In the genomic region with DNA sequence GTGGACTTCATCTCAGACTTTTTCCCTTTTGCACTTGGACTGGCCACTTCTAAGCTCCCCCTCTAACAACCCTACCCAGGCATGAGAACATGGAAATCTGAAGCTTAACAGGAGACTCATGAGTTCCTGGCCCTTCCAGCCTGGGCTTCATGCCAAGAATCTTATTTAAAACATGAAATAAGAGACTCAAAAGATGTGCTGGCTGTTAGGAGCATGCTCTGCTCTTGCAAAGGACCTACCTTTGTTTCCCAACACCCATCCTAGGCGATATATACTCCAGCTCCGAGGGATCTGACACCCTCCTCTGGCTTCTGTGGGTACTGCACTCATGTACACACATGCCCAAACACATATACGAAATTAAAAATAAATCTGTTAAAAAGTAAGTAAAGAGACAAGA, we compare ENCODE assay signal across 7 mouse cellular contexts.
DNase-seq lines count a peak whose midpoint lies in the region; ATAC-seq and TF ChIP-seq lines count a peak whose summit lies in the region.

No protein-coding gene starts in this region.

- intact Hi-C loops in left cerebral cortex, adult 2 months (cut with DNase I) = no loop called here

- H3K36me3 ChIP-seq in embryonic facial prominence, embryonic 13.5 days = no peaks in the 10 kb centered on the region

- no peak for DNase-seq in left cerebral cortex, adult 2 months (ENCODE audit: extremely low spot score in 1 of 2, low spot score in 2 of 2)
- DNase-seq in left cerebral cortex, adult 11 months (ENCODE audit: low spot score) = no peak
- DNase-seq in NIH3T3 (ENCODE audit: low read depth) = peak; percentile 69
- DNase-seq in lung, postnatal 36 days = peak; percentile 0
- DNase-seq in spleen, postnatal 14 days (ENCODE audit: low spot score in 2 of 2) = no peak
- no peak for DNase-seq in layer of hippocampus, adult 9-10 months (ENCODE audit: low spot score)

- H3K4me2 ChIP-seq in embryonic facial prominence, embryonic 13.5 days = no peak overlapping the region

- 45% methylated on average over 3 of the region's 3 CpGs for WGBS in embryonic facial prominence, embryonic 13.5 days

- peak; percentile 30 for TF ChIP-seq CTCF in left cerebral cortex, adult 2 months (IDR thresholded peaks at IDR 0.05)

- ATAC-seq in embryonic facial prominence, embryonic 13.5 days (ENCODE audit: insufficient number of reproducible peaks, insufficient read depth, low FRiP score, low TSS enrichment, low read depth) = peak; percentile 83

- no peak overlapping the region for H3K4me3 ChIP-seq in left cerebral cortex, adult 2 months
- no peak overlapping the region for H3K4me3 ChIP-seq in embryonic facial prominence, embryonic 13.5 days

- no peaks in the 10 kb centered on the region for H3K9me3 ChIP-seq in embryonic facial prominence, embryonic 13.5 days

- H3K4me1 ChIP-seq in embryonic facial prominence, embryonic 13.5 days = peaks cover 3% of the 10 kb centered on the region; the same call in 1 of the 2 replicates

- H3K27me3 ChIP-seq in embryonic facial prominence, embryonic 13.5 days = no peaks in the 10 kb centered on the region

- no peak overlapping the region for H3K27ac ChIP-seq in left cerebral cortex, adult 2 months
- H3K27ac ChIP-seq in embryonic facial prominence, embryonic 13.5 days = peak overlapping the region; percentile 71

- H3K9ac ChIP-seq in embryonic facial prominence, embryonic 13.5 days = no peak overlapping the region

Comparison
In these comparisons a context has a peak if more than half of its experiments do, and no peak if none do; other contexts are left out.
1. DNase-seq: peak in NIH3T3 (single experiment) and lung, postnatal 36 days (single experiment); none in left cerebral cortex, adult 2 months (0 of 2), left cerebral cortex, adult 11 months (single experiment), spleen, postnatal 14 days (0 of 2) and layer of hippocampus, adult 9-10 months (single experiment).